ENCODE assay signal across 9 mouse cellular contexts in the genomic region with DNA sequence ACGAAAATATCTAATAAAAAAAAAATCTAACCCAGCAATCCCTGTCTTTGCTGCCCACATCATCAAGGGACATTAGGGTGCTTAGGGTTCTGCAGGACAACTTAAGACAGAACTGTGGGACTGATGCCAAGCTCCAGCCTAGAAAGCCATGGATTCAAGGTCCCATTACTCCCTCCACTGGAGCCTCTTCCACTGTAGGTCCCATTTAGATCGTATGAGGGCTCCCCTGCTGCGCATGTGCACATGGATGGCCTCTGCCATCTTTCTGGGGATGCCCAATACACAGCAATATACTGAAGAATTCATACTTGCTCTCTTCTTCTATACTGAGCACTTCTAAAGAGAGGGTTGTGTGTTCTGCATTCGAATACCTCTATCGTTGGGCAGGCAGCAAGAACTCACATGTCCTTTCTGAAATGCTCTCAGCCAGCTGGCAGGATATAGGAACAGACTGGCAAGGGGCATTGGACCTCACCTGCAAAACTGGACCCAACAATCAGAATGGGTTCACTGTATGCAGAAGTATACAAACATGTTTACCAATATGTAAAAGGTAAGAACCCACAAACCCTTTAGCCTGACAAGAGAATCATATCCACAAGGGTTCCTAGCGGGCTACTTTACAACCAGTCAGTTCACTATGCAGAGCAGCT. TPM values are rescaled to one million over a fixed set of nuclear protein-coding genes. Genes with fewer than 3 reads are reported as not detected.
A peak's percentile ranks its signal among the peaks of the same experiment; 100 is the strongest.
DNase-seq lines count a peak whose midpoint lies in the region; ATAC-seq and TF ChIP-seq lines count a peak whose summit lies in the region.
"Had no signal": no experiment of that assay in that cellular context is flagged by ENCODE, and none has a peak within 500 bp of the region (broad histone marks: within the 10 kb centered on the region; RNA-seq: fewer than 3 reads in every experiment).

No protein-coding gene starts in this region.

- H3K4me1 ChIP-seq in embryonic facial prominence, embryonic 11.5 days (ENCODE audit: control insufficient read depth, insufficient read depth, low read length) = peaks cover 3% of the 10 kb centered on the region; the same call in 1 of the 2 replicates
- peaks cover 19% of the 10 kb centered on the region for H3K4me1 ChIP-seq in intestine, embryonic 14.5 days (replicated peaks; ENCODE audit: control insufficient read depth, insufficient read depth, low read length)
- peaks cover 35% of the 10 kb centered on the region for H3K4me1 ChIP-seq in neural tube, embryonic 12.5 days

- no peak for DNase-seq in layer of hippocampus, adult 2 months (ENCODE audit: low spot score in 2 of 2)
- DNase-seq in layer of hippocampus, postnatal 25 days (ENCODE audit: extremely low spot score in 1 of 2, low spot score in 1 of 2) = no peak
- no peak for DNase-seq in embryonic facial prominence, embryonic 11.5 days (ENCODE audit: low spot score)
- no peak for DNase-seq in intestine, embryonic 14.5 days (ENCODE audit: low spot score)
- no peak for DNase-seq in yolk sac, embryonic 10.5 days (ENCODE audit: low spot score)
- no peak for DNase-seq in kidney, postnatal 14 days
- DNase-seq in layer of hippocampus, adult 11-12 months (ENCODE audit: low spot score) = no peak

- peak overlapping the region; percentile 80 for H3K4me2 ChIP-seq in embryonic facial prominence, embryonic 11.5 days (ENCODE audit: low read depth, low read length)
- H3K4me2 ChIP-seq in intestine, embryonic 14.5 days (ENCODE audit: low read length) = peak overlapping the region; percentile 58
- H3K4me2 ChIP-seq in neural tube, embryonic 12.5 days (replicated peaks) = peak overlapping the region; percentile 84

- H3K27ac ChIP-seq in layer of hippocampus, adult 2 months = peak overlapping the region; percentile 4; the same call in 1 of the 2 replicates
- no peak overlapping the region for H3K27ac ChIP-seq in embryonic facial prominence, embryonic 11.5 days (replicated peaks; ENCODE audit: low read depth, low read length)
- H3K27ac ChIP-seq in intestine, embryonic 14.5 days (ENCODE audit: low read depth) = no peak overlapping the region
- H3K27ac ChIP-seq in neural tube, embryonic 12.5 days = no peak overlapping the region

- no peaks in the 10 kb centered on the region for H3K9me3 ChIP-seq in embryonic facial prominence, embryonic 11.5 days (replicated peaks; ENCODE audit: control insufficient read depth, low read length)
- H3K9me3 ChIP-seq in intestine, embryonic 14.5 days (ENCODE audit: control insufficient read depth, low read length) = no peaks in the 10 kb centered on the region
- no peaks in the 10 kb centered on the region for H3K9me3 ChIP-seq in neural tube, embryonic 12.5 days

- H3K9ac ChIP-seq in embryonic facial prominence, embryonic 11.5 days (replicated peaks; ENCODE audit: low read length) = peak overlapping the region; percentile 84
- H3K9ac ChIP-seq in intestine, embryonic 14.5 days (ENCODE audit: low read length) = peak overlapping the region; percentile 93; the same call in 1 of the 2 replicates
- peak overlapping the region; percentile 98; the same call in 1 of the 2 replicates for H3K9ac ChIP-seq in neural tube, embryonic 12.5 days

- TF ChIP-seq CTCF in layer of hippocampus, adult 2 months (conservative IDR thresholded peaks at IDR 0.05) = no peak

- H3K27me3 ChIP-seq in embryonic facial prominence, embryonic 11.5 days (ENCODE audit: control insufficient read depth, insufficient read depth, low read length) = no peaks in the 10 kb centered on the region
- no peaks in the 10 kb centered on the region for H3K27me3 ChIP-seq in intestine, embryonic 14.5 days (replicated peaks; ENCODE audit: control insufficient read depth, insufficient read depth, low read length)
- H3K27me3 ChIP-seq in neural tube, embryonic 12.5 days (replicated peaks) = no peaks in the 10 kb centered on the region

- no peak for ATAC-seq in embryonic facial prominence, embryonic 11.5 days (replicated peaks; ENCODE audit: insufficient number of reproducible peaks, low FRiP score, low TSS enrichment, low read depth)
- no peak for ATAC-seq in intestine, embryonic 14.5 days (replicated peaks; ENCODE audit: low FRiP score, low TSS enrichment, low read depth)
- ATAC-seq in neural tube, embryonic 12.5 days (ENCODE audit: low FRiP score, low read depth) = no peak

- no peaks in the 10 kb centered on the region for H3K36me3 ChIP-seq in embryonic facial prominence, embryonic 11.5 days (replicated peaks; ENCODE audit: control insufficient read depth, insufficient read depth, low read depth, low read length)
- 0 out of 2 replicates have a peak, but pooled peaks cover 7% of the 10 kb centered on the region for H3K36me3 ChIP-seq in intestine, embryonic 14.5 days (ENCODE audit: control insufficient read depth, insufficient read depth, low read length)
- H3K36me3 ChIP-seq in neural tube, embryonic 12.5 days = peaks cover 4% of the 10 kb centered on the region; the same call in 1 of the 2 replicates

- H3K4me3 ChIP-seq in layer of hippocampus, adult 2 months = peak overlapping the region; percentile 85
- H3K4me3 ChIP-seq in embryonic facial prominence, embryonic 11.5 days (ENCODE audit: low read depth, low read length) = peak overlapping the region; percentile 74
- peak overlapping the region; percentile 92; the same call in 1 of the 2 replicates for H3K4me3 ChIP-seq in intestine, embryonic 14.5 days (ENCODE audit: low read depth, low read length)
- H3K4me3 ChIP-seq in neural tube, embryonic 12.5 days = peak overlapping the region; percentile 92

- 81% methylated on average over 6 of the region's 6 CpGs for WGBS in embryonic facial prominence, embryonic 11.5 days
- WGBS in intestine, embryonic 14.5 days = 88% methylated on average over 6 of the region's 6 CpGs
- 86% methylated on average over 6 of the region's 6 CpGs for WGBS in neural tube, embryonic 12.5 days

RNA-seq across cellular contexts. Expression of a gene that starts 1.7 kb away (rescaled TPM):
- total RNA-seq in layer of hippocampus, adult 2 months (2021) = 1 to 10 TPM; 2.2 to 2.6 TPM
- total RNA-seq in layer of hippocampus, postnatal 25 days (2021) = 1 to 10 TPM; 2.4 to 2.7 TPM
- 0.14 and 0.20 TPM in 2 replicates for polyA plus RNA-seq in embryonic facial prominence, embryonic 11.5 days (2014; fragmentation: Nextera tagmentation; extraction: Ambion mirVana)
- 0.20 and 0.37 TPM in 2 replicates for polyA plus RNA-seq in intestine, embryonic 14.5 days (2014; fragmentation: Nextera tagmentation; extraction: Ambion mirVana)
- polyA plus RNA-seq in neural tube, embryonic 12.5 days (2016; fragmentation: Nextera tagmentation; extraction: Ambion mirVana) = 0.43 and 0.63 TPM in 2 replicates

RNA-seq across cellular contexts. Expression of a gene that starts 4.2 kb away (rescaled TPM):
- not detected for total RNA-seq in layer of hippocampus, adult 2 months (2021)
- total RNA-seq in layer of hippocampus, postnatal 25 days (2021) = under 1 TPM in 1 of 2 experiments, not detected in 1; 0.15 TPM
- not detected in 2 replicates for polyA plus RNA-seq in embryonic facial prominence, embryonic 11.5 days (2014; fragmentation: Nextera tagmentation; extraction: Ambion mirVana)
- polyA plus RNA-seq in intestine, embryonic 14.5 days (2014; fragmentation: Nextera tagmentation; extraction: Ambion mirVana) = not detected in 2 replicates
- 0.10 TPM in 2 replicates for polyA plus RNA-seq in neural tube, embryonic 12.5 days (2016; fragmentation: Nextera tagmentation; extraction: Ambion mirVana)

RNA-seq across cellular contexts. Expression of a gene that starts 8.5 kb away (rescaled TPM):
- 100 to 1,000 TPM; 104 to 112 TPM for total RNA-seq in layer of hippocampus, adult 2 months (2021)
- total RNA-seq in layer of hippocampus, postnatal 25 days (2021) = 100 to 1,000 TPM; 103 to 114 TPM
- polyA plus RNA-seq in embryonic facial prominence, embryonic 11.5 days (2014; fragmentation: Nextera tagmentation; extraction: Ambion mirVana) = 68.8 and 76.6 TPM in 2 replicates
- 82.5 and 83.3 TPM in 2 replicates for polyA plus RNA-seq in intestine, embryonic 14.5 days (2014; fragmentation: Nextera tagmentation; extraction: Ambion mirVana)
- 96.7 and 101 TPM in 2 replicates for polyA plus RNA-seq in neural tube, embryonic 12.5 days (2016; fragmentation: Nextera tagmentation; extraction: Ambion mirVana)

RNA-seq across cellular contexts. Expression of a gene that starts 8.6 kb away (rescaled TPM):
- total RNA-seq in layer of hippocampus, adult 2 months (2021) = not detected
- not detected for total RNA-seq in layer of hippocampus, postnatal 25 days (2021)
- not detected in 2 replicates for polyA plus RNA-seq in embryonic facial prominence, embryonic 11.5 days (2014; fragmentation: Nextera tagmentation; extraction: Ambion mirVana)
- polyA plus RNA-seq in intestine, embryonic 14.5 days (2014; fragmentation: Nextera tagmentation; extraction: Ambion mirVana) = not detected in 2 replicates
- not detected in 2 replicates for polyA plus RNA-seq in neural tube, embryonic 12.5 days (2016; fragmentation: Nextera tagmentation; extraction: Ambion mirVana)
- total RNA-seq: gastrocnemius, adult 8-10 months had no signal

RNA-seq across cellular contexts. Expression of a gene that starts 21.3 kb away (rescaled TPM):
- 10 to 100 TPM; 33.1 to 33.3 TPM for total RNA-seq in layer of hippocampus, adult 2 months (2021)
- total RNA-seq in layer of hippocampus, postnatal 25 days (2021) = 10 to 100 TPM; 26.3 to 32.1 TPM
- polyA plus RNA-seq in embryonic facial prominence, embryonic 11.5 days (2014; fragmentation: Nextera tagmentation; extraction: Ambion mirVana) = 38.4 and 40.3 TPM in 2 replicates
- polyA plus RNA-seq in intestine, embryonic 14.5 days (2014; fragmentation: Nextera tagmentation; extraction: Ambion mirVana) = 29.4 and 42.8 TPM in 2 replicates
- polyA plus RNA-seq in neural tube, embryonic 12.5 days (2016; fragmentation: Nextera tagmentation; extraction: Ambion mirVana) = 52.1 and 54.6 TPM in 2 replicates
